Mouse (Mus musculus): ENCODE results near the gene Pgm1.

Gene Pgm1

DNA sequence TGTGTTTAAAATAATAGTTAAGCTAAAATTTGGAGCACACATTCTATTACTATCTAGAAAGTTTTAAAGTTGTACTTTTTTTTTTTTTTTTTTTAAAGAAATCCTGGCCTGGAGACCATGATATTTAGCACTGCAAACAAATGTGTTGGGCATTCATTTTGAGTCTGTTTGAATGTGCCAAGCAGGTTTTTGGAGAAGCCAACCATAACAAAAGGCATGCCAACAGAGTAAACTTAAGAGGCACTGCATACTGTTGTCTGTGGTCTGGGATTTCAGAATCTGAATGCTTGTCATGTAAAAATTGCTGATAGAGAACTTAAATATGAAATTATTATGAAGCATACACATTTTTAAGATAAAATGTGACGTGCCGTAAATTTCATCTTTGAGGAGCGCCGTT is 28.0 kb downstream of the Pgm1 start:
- no peak for DNase-seq (ENCODE audit: low read depth, low spot score)

DNA sequence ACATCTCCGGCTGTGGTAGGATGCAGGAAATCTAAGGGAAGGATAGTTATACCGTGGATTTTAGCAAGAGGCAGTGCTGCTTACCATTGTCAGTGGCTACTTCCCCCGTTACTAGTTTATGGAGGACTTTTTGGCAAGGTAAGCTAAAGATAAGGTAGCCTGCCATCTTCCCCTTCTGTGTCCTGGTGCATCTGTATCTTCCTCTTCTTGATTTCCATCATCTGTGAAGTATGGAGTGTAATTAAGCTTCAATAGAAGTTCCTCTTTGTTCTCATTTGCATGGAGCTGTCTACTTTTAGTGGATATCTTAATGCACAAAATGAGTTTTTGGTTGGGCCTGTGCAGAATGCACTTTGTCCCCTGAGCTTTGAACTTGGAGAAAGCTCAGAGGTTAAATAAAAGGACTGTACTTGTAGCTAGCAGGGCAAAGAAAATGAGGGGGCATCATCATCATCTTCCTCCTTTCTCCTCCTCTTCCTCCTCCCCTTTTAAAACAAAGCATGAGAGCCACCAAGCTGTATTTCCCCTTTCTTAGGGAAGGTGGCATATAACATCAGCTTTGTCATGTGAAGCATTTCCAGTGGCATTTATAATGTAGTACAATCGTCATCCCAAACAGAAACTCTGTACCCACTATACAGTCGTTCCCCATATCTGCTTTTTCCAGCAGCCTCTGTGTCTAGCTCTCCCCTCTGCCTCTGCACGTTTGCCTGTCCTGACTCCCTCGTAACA is 29.0 kb downstream of the Pgm1 start:
- no peak for DNase-seq (ENCODE audit: low read depth, low spot score)

DNA sequence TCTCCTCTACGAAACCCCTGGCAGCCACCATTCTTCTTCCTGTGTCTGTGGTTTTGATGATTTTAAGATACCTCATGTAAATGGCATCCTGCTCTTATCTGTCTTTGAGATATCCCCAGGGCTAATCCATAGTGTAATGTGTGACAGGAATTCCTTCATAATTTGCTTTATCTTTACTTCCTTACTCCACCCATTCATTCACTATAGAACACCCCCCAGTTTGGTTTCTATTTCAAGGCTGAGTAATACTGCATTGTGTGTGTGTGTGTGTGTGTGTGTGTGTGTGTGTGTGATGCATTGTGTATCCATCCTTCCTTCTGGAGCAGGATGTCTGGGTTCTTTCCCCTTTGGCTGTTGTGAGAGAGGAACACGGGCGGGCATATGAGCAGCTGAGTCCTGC is 30.1 kb downstream of the Pgm1 start:
- DNase-seq (ENCODE audit: low read depth, low spot score) = no peak

DNA sequence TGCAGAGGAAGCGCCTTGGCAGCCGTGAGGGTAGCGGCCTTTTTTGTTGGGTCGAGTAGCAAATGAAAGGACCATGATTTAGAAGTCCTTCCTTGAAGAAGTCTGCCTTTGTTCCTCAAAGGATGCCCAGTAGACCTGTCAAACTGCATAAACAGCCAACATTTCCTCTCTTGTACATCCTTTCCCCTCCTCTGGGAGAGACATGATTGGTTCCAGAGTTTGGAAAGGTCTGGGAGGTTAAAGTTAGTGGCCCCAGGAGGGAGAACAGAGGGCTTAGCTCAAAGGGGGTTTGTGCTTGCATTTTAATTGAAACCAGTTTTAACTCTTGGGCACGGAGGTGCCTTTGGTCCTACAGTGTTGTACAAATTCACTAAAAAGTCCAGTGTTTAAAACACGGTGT is 37.3 kb downstream of the Pgm1 start:
- DNase-seq (ENCODE audit: low read depth, low spot score) = peak; percentile 59

DNA sequence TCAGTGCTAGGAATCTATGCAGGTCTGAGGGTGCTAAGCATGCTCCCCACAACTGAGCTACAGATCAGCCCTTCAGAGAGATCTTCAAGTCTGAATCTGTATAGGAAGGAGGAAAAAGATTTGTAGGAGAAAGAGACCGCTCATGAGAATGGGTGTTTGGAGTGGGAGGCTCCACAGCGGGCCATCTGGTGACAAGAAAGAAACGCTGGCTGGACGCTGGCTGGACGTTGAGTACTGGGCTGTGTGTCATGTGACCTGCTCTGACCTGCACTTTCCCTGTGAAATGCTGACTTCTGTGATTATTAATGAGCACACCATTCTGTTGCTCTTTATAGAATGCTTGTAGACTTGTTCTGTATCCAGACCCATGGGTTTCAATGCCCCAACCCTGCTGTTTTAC is 40.1 kb downstream of the Pgm1 start:
- peak; percentile 31 for DNase-seq (ENCODE audit: low read depth, low spot score)

DNA sequence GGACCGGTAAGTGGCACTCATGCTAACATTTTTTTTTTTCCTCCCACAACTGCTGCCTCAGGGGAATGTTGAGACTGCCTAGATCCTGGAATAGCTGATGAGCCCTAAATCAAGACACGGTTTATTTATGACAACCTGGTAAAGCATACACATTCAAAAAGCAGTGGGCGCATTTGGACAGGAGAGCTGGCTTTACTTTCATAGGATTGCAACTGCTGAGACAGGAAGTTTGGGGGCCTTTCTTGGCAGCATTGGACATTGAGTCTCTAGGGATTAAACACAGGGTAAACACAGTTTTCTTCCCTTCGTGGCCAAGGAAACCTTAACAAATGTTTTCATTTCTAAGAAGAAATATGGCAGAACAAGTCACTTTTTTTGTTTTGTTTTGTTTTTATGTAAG is 40.9 kb downstream of the Pgm1 start:
- no peak for DNase-seq (ENCODE audit: low read depth, low spot score)

DNA sequence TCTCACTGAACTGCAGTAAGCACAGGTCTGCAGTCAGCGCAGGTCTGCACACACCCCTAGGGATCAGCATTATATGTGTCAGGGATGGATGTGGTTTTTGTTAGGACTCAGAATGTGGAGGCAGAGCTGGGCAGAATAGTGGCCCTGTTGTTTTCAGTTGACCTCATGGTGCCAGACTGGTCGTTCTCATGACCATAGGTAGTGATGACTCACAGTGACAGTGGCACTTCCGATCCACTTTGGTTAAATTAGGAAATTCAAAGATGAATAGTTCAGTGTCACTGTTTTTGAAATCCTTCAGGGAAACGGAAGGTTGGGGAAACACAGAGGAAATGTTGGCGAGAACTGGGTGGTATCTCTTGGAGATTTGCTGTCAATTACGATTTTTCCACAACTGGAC is 43.7 kb downstream of the Pgm1 start:
- no peak for DNase-seq (ENCODE audit: low read depth, low spot score)

DNA sequence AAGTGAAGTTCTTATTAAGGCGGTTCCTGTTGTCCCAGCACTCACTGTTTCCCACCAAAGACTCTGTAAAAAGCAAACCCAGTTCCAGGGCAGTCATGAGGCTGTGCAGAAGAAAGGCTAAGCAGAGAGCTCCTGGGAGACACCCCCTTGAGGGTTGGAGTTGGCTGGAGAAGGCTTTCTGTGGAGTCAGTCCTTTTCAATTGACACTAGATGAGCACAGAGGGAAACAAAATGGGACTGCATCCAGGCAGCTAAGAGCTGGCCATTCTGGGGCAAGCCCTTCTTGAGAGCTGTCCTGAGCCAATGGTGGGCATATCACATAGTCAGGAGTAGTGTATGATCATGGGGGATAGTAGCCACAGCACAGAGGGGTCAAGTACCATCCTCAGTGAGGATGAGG is 44.7 kb downstream of the Pgm1 start:
- DNase-seq (ENCODE audit: low read depth, low spot score) = no peak

DNA sequence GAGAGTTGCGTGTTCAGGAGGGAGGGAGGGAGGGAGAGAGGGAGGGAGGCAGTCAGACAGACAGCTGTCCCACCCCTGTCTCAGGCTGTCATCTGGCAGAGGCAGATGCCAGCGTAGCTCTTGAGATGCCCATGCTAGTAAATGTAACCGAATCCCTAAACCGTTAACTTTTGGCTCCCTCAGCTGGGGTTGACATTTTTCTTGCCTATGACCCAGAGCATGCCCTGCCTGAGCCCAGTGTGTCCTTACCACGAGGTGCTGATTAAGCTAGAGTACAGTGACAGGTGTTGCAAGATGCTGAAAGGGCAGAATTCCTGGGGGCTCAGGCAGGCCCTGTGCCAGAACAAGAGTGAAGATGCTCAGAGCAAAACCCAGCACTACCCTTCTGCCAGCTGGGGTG is 45.2 kb downstream of the Pgm1 start:
- DNase-seq (ENCODE audit: low read depth, low spot score) = no peak

DNA sequence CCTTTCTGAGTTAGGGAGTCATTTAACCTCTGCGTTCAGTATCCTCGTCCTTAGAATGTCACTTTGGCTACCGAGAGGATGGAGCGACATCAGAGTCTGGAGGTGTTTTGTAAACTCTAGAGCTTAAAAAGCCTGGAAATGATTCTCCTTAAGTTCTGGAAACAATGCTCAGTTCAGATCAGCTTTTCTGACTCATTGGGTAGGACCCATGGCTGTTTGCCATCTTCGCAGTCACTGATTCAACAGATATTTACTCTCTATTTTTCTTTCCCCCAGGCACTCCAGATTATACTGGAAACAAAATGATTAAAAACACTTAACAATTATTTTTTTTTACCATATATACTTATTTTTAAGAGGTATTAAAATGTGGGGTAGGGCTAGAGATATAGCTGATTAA is 50.1 kb downstream of the Pgm1 start:
- no peak for DNase-seq (ENCODE audit: low read depth, low spot score)

DNA sequence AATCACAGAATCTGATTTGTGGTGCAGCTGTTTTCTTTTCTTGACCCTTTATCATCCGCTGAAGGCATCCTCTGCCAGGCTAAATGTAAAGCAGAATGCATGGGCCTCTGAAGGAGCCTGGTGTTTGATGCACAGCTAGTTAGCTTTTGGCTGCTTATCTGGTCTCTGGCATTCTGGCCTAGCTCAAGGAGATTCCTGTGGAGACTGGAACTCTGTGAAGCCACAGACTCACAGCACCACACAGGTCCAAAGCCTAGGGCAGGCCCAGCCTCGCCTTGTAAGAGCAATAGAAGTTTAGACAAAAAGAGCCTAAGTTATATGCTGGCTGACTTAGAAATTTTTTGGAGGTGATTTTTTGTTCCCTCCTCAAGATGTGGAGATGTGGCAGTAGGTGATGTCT is 52.0 kb downstream of the Pgm1 start:
- DNase-seq (ENCODE audit: low read depth, low spot score) = no peak

DNA sequence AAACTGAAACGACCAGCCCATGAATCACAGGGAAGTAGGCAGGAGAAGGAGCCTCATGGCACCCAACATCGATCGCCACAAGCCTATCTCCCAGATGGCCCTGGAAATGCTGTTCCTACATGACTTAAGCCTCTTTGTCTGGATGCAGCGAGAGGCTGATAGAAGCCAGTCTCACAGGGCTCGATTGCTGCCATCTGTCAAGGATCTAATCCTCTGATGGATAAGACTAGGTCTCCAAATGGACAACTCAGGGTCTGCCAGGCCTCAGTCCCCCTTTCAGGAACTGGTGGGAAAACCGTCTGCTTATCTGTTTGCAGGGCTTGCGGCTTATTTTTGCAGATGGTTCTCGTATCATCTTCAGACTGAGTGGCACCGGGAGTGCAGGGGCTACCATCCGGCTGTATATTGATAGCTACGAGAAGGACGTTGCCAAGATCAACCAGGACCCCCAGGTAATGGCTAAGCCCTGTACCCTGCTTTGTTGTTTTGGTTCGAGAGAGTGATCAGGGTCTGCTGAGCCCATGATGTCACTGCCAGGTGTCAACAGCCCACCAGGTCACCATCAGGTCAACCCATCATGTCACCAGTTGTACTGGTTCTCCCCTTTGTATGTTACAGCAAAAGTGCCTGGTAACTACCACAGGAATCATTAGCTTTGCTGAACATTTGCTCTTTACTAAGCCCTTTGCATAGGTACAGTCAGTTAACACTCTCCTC is 54.6 kb downstream of the Pgm1 start:
- DNase-seq (ENCODE audit: low read depth, low spot score) = no peak

DNA sequence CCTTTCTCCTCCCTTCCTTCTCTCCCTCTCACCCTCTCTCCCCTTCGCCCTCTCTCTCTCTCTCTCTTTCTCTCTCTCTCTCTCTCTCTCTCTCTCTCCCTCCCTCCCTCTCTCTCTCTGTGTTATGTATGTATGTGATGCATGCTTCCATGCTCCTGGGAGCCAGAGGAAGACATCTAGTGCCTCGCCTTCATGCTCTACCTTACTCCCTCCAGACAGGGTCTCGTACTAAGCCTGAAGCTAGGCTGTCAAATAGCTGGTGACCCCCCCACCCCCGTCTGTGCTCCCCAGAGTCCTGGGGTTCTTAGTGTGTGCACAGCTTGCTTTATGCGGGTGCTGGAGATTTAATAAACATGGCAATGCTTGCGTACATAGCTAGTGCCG is 55.1 kb downstream of the Pgm1 start:
- DNase-seq (ENCODE audit: low read depth, low spot score) = no peak

DNA sequence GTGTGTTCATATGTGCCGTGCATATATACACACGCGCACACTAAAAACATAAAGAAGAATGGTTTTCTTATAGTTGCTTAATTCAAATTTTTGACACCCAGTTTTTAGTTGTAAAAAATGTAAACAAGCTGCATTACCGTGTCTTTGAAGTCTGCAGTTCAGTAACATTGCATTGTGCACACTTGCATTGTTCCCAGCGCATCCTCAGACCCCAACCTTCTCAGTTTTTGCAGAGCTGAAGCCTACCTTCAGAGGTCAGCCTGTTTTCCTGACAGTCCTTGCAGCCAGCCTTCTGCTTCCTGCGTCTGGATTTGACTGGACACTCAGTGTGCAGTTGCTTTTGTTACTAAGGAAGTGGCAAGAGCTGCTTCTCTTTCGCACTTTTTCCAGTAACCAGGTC is 55.9 kb downstream of the Pgm1 start:
- DNase-seq (ENCODE audit: low read depth, low spot score) = no peak

DNA sequence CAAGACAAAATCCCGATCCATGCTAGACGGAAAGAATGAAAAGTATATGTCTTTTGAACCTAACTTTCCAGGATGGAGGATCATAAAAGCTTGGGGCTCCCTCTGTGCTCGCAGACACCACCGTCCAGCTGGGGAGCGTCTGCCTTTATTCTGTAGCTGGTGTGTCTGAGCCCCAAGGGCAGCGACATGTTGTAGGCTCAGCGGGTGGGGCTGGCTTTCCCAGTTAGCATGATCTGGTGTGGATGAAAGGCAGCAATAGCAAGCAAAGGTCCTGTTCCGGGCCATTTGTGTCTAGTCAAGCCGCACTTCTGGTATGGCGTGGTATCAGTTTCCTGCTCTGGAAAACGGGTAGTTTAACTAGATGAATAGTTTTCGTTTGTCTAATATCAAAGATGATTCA is 56.4 kb downstream of the Pgm1 start:
- DNase-seq (ENCODE audit: low read depth, low spot score) = no peak

DNA sequence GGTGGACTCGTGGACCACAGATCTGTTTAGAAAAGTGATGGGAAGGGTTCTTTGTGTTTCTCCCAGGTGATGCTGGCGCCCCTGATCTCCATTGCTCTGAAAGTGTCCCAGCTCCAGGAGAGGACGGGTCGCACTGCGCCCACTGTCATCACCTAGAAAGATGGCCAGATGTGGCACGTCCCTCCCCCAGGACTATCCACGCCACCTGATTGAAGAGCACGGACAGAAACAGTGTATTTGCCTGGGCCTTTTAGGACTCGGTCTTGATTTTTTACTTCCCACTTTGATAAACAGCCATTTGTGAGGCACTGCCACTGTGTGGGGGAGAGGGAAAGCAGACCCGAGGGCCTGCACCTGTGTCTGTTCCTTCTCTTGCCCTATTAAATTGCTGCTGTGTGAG is 57.4 kb downstream of the Pgm1 start:
- no peak for DNase-seq (ENCODE audit: low read depth, low spot score)

DNA sequence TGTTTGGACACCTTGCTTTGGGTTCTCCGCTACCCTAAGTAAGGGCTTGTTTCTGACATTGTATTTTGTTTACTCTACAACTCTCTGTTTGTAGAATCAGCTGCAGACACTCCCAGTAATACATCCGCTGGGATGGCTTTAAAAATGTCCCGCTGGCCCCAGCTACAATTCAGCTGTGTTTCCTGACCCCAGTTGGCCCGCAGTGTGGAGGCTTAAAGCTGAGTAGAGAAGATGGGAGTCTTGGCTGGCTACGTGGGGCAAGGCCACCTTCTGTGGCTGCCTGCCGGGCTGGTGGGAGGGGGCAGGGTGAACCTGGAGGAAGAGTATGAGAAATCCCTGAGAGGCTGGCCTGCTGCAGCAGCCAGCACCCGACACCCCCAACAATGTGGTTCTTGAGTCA is 59.6 kb downstream of the Pgm1 start:
- no peak for DNase-seq (ENCODE audit: low read depth, low spot score)

DNA sequence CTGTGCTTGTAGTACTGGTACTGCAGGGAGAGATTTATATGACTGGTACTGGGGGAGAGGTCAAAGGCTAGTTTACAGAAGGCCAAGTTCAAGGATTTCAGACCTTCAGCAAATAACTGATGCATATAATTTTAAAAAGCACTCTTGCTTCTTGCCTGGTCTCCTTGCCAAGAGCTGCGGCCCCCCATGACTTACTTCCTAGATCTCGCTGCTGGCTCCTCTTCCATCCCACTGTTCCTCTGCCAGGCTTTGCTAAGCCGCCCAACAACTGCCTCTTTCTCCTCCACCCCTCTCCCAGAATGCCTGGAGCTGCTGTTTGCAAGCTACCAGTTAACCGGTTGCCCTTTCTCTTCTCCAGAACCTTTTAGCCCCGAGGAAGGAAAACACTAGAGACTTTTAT is 71.8 kb downstream of the Pgm1 start:
- DNase-seq (ENCODE audit: low read depth, low spot score) = no peak

DNA sequence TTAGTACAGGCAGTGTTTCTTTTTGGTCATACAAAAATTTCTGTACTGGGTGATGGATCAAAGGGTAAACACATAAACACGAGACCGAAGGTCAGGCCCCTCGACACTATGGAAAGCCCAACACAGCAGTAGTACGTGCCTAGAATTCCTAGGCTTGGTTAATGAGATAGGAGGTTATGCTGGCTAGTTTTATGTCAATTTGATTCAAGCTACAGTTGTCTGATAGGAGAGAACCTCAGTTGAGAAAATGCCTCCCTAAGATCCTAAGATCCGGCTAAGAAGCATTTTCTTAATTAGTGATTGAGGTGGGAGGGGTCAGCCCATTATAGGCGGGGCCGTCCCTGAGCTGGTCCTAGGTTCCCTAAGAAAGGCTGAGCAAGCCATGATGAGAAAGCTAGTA is 72.6 kb downstream of the Pgm1 start:
- DNase-seq (ENCODE audit: low read depth, low spot score) = no peak

DNA sequence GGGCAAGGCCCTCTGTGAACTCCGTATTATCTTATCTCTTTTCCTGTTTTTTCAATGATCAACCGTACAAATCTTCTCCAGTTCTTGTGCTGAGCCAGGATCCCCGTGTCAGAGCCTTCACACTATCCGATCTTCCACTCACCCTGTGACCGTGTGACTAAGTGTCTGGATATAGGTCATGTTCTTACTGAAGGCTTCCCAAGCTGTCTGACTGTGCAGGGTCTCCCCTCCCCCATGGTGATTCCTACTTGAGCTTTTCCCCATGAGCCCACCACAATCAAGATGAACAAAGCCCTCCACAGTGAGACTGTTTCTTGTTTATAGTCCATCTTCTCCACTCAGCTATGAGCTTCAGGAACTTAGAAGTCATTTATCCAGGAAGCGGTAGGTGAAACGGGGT is 78.5 kb downstream of the Pgm1 start:
- no peak for DNase-seq (ENCODE audit: low read depth, low spot score)

DNA sequence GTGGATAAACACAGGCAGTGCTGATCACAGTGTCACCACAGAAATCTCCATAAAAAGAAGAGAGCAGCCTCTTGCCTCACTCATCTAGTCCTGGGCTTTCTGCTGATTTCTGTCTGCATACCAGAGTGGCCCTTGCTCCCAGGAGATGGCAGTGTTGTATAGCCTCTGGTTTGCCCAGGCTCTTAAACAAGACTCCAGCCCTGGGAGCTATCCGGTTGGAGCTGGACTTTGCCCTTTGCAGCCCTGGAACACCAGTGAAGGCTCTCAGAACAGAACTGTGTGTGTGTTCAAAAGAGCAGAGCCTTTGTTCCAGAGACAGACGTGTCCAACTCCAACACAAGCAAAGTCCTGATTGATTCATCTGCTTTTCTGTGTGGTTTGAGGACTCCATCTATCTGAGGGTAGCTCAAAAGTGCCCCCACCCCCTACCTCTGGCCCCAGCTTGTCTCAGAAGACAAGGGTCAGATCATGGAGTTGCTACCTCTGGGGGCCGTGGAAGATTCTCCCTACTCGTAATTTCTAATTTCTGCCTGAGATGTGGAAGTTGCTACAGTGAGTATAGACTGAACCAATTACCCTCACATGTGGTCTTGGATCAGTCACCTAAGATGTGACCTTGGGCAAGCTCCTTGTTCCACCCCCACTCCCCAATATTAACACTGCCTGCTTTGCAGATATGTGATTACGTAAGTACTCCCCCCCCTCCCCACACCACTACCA is 79.3 kb downstream of the Pgm1 start:
- peak; percentile 76 for DNase-seq (ENCODE audit: low read depth, low spot score)

DNA sequence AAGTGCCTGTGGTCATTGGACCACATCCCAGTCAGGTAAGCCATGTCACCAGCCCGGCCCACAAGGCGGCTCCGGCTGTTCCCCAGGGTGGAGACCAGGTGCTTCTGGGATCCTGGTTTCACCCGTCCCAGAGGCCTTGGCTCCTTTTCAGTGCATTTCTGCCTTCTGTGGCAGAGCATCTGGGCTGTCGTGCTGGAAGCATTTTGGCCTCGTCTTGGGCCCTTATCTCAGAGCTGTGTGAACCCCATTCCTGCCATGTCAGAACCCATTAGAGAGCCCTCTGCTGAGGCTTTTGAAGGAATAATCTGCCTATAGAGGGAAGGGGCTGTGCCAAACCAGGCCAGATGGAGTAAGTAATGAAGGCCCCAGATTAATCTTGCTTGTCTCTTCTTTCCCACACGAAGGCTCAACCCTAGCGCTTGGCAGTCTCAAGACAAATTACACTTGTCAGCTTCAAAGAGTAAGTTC is 80.0 kb downstream of the Pgm1 start:
- DNase-seq (ENCODE audit: low read depth, low spot score) = no peak

DNA sequence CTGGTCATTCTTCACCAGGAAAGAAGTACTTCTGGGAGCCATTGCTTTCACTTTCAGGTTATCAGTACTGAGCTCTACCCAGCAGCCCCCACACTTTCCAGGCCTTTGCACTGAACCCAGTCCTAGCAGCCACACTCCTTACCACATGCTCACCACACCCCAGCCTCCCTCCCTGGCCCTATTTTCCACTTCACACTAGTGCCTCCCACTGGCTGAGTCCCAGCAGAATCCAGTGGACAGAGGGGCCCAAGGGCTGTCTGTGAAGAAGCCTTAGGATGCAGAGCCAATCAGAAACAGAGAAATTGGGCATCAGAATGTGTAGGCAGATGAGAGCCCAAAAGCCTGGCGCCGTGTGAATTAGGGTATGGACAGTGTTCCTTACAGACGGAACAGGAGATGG is 81.7 kb downstream of the Pgm1 start:
- no peak for DNase-seq (ENCODE audit: low read depth, low spot score)
